Mouse (Mus musculus) granulocyte monocyte progenitor cell, adult 5-6 weeks (primary cell): Measurements from ENCODE around the gene Gle1. TPM values are rescaled to one million over a fixed set of nuclear protein-coding genes. Genes with fewer than 3 reads are reported as not detected.

Source experiments
- ATAC-seq: replicated peaks from 2 replicates; pipeline ENCODE4 v1.8.0; 2016; ENCODE audit warnings: mild to moderate bottlenecking, moderate TSS enrichment, inconsistent platforms; ENCODE audit not compliant: poor library complexity, severe bottlenecking
- total RNA-seq, 2 experiments: library from RNA; stranded (forward) in 1 of 2; stranded (reverse) in 1 of 2; fragments of 200-712, 200-1000 nt in 1 of 2; fragments of >200 nt in 1 of 2; fragmentation: Nextera tagmentation in 1 of 2; gene quantifications; 2 replicates each; pipeline ENCODE4 v1.2.3; 2014 to 2017

The Gle1 gene
- total RNA-seq, 2 experiments from 2014 or later: 36.5 to 139 TPM

GRCm38 (mm10) chr2:29961246-29961645 is 26.0 kb downstream of the Gle1 start:
- no peak for ATAC-seq

GRCm38 (mm10) chr2:29964354-29965249 is 29.4 kb downstream of the Gle1 start:
- ATAC-seq: peak; percentile 28; the same call in 1 of the 2 replicates

DNA sequence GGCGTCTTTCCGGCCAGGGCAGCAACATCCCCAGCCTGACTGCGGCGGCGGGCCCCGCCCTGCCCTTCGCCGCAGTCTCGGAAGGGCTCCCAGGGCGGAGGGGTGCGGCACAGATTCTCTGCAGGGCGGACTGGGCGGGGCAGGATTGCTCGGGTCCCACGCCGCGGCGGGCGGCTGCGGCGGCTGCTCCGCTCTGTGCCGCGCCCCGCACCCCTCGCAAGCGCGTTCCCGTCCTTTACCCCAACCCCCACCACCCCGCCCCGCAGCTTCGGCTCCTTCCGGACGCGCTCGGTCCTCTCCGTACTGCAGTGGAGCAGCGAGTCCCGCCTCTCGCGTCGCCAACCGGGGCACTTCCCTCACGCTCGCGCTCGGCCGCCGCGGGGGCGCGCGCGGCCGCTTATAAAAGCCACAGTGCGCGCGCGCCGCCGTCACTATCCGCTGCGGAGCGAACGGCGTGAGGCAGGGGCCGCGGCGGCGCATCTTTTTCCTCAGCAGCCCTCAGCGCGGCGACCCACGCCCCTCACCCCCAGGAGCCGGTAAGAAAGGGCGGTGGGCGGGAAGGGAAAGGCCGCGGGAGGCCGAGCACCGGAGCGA is 30.1 kb downstream of the Gle1 start, which contains the start of gene Sptan1:
TSS of gene Sptan1 (plus strand) at position 311 of the 594 bp plus-strand sequence.
- peak; percentile 92 for ATAC-seq

GRCm38 (mm10) chr2:29965906-29966305 is 30.7 kb downstream of the Gle1 start:
- ATAC-seq: peak; percentile 1; the same call in 1 of the 2 replicates

DNA sequence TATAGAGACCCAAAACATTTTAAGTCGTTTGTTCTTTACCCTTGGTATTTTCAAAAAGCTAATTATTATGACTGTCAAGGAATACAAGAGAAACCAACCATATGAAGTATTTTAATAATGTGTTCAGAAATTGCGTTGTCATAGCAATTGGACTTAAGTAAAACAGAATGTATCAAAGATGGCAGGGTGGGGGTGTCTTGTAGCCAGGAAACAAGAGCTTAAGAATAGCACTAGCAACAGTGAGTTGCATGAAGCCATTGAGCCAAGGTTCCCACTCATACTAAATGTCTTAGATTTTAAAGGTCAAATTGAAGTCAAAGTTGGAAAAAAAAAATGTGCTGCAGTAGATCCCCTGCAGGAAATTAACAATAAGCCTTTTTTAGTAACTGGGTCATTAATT is 31.6 kb downstream of the Gle1 start:
- ATAC-seq: no peak

DNA sequence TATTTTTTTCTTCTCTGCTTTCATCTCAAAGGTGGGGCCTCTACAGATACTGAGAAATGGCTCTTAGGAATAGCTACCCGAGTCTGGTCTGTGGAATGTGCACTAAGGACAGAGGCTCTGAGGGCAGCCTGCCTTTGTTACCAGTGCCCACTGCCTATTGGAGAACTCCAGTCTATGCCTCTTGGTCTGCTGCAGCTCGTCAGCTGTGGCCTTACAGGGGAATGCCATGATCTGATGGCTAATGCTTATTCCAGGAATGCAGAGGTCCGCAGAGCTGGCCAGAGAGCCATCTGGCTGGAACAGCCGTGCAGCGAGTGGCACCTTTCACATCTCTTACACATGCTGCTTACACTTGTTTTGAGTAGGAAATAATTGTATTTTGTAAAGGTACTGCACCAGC is 32.5 kb downstream of the Gle1 start:
- no peak for ATAC-seq

DNA sequence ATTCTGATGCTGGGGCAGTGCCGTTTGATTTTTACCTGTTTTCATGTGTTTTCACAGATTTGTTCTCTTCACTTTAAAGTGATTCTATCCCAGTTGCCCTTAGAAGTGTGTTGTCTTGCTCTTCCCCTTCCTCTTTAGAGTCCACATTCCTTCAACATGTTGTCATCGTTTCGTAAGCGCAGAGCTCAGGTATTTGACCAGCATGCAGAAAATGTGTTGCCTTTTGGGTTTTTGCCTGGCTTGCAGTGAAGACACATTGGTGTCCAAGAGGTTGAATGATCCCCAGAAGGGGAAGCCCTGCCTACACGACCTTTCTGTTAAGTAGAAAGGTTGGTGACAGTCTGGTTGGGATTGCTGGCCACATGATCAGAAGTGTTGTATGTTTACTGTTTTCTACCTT is 33.4 kb downstream of the Gle1 start:
- ATAC-seq: no peak

DNA sequence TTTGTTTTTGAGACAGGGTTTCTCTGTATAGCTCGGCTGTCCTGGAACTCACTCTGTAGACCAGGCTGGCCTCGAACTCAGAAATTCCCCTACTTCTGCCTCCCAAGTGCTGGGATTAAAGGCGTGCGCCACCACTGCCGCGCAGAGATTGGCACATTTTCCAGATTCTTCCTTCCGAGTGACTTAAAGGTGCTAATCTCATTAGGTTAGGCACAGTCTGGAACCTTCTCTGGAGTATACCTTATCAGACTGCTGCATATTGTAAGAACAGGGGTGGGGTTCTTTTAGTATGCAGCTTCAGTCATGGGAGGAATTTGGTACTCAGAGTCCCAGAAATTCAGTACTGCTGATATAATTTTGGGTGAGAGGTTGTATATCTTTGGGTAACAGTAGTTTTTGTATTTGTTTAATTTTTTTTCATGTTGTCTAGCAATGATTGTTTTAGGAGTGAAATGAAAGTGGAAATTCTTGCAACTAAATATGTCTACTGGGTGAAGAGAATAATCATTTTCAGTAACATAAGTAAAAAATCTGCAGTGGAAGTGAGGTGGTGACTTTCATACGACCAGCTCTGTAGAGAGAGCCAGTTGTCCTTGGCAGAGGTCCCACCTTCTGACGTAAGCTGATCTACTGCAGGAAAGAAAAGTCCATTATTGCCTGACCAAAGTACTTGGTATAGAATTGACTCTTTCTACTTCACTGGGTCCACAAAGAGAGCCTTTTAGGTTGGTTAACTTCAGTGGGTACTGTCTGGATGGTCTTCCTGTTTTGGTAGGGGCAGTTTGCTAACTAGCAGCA is 36.8 kb downstream of the Gle1 start:
- ATAC-seq: no peak

GRCm38 (mm10) chr2:29973525-29973924 is 38.3 kb downstream of the Gle1 start:
- no peak for ATAC-seq

DNA sequence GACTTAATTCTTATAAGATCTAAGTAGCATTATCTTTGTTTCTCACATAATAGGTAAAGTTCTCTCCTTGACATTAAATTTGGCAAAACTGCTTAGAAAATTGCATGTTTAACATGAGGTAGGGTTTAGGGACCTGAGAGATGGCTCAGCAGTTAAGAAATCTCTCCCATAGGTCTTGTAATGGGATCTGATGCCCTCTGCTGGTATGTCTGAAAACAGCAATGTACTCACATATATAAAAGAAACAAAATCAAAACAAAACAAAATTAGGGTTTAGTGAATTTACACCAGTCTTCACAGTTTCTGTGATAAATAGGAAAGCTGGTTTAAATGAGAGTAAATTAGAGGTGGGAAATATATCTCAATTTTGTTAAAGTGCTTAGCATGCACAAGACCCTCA is 42.1 kb downstream of the Gle1 start:
- ATAC-seq: no peak; the same call in 1 of the 2 replicates

DNA sequence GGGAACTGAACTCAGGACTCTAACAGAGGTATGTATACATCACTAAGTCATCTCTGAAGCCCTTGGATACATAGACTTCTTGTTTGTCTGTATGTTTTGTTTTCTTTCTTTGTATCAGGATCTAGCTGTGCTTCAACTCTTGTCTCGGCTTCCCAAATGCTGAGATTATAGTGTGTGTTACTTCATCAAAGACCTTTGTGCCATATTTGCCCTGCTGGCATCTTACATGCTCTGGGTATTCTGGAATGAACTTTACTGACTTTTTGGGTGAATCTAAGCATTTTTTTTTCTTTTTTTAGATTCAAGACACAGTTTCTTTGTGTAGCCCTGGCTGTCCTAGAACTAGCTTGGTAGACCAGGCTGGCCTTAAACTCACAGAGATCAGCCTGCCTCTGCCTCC is 45.4 kb downstream of the Gle1 start:
- no peak for ATAC-seq

GRCm38 (mm10) chr2:29991962-29992361 is 56.7 kb downstream of the Gle1 start:
- no peak for ATAC-seq

DNA sequence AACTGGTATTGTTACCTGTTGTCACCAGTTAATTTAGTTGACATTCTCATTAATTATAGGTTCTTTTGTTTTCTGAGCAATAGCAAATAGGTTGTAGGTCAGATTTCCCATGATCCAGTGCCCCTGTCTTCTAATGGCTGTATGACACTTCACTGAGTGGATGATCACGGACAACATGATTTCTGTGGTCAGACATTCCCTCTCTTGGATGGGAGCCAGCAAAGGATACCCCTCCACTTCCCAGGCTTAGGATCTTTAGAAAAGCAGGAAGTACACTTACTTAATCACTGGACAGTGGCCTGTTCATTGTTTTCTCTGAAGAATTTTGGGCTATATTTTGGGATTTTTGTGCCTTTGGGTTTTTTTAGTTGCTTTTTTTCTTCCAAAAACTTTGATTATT is 73.9 kb downstream of the Gle1 start:
- ATAC-seq: no peak

Other genes with a start within 250 kb of the Gle1 start
- not detected in 2 replicates for gene Gm13420, start 183.7 kb upstream of the Gle1 start, total RNA-seq (2014; fragmentation: Nextera tagmentation)
- gene Gm13420, start 183.7 kb upstream of the Gle1 start, total RNA-seq (2017): not detected in 2 replicates
- gene Gm13547, start 176.1 kb upstream of the Gle1 start, total RNA-seq (2014; fragmentation: Nextera tagmentation): not detected in 2 replicates
- gene Gm13547, start 176.1 kb upstream of the Gle1 start, total RNA-seq (2017): not detected in 2 replicates
- 14.8 and 18.2 TPM in 2 replicates for gene Coq4, start 147.9 kb upstream of the Gle1 start, total RNA-seq (2014; fragmentation: Nextera tagmentation)
- gene Coq4, start 147.9 kb upstream of the Gle1 start, total RNA-seq (2017): 7.2 and 7.4 TPM in 2 replicates
- 31.4 and 39.4 TPM in 2 replicates for gene Trub2, start 146.9 kb upstream of the Gle1 start, total RNA-seq (2014; fragmentation: Nextera tagmentation)
- gene Trub2, start 146.9 kb upstream of the Gle1 start, total RNA-seq (2017): 28.2 and 64.7 TPM in 2 replicates
- 5.1 and 6.8 TPM in 2 replicates for gene Slc27a4, start 132.8 kb upstream of the Gle1 start, total RNA-seq (2014; fragmentation: Nextera tagmentation)
- gene Slc27a4, start 132.8 kb upstream of the Gle1 start, total RNA-seq (2017): 6.3 and 6.6 TPM in 2 replicates
- gene Urm1, start 115.4 kb upstream of the Gle1 start, total RNA-seq (2014; fragmentation: Nextera tagmentation): 17.0 and 24.9 TPM in 2 replicates
- gene Urm1, start 115.4 kb upstream of the Gle1 start, total RNA-seq (2017): 17.8 and 21.1 TPM in 2 replicates
- 15.2 and 20.0 TPM in 2 replicates for gene Cercam, start 66.3 kb upstream of the Gle1 start, total RNA-seq (2014; fragmentation: Nextera tagmentation)
- 4.5 and 6.7 TPM in 2 replicates for gene Cercam, start 66.3 kb upstream of the Gle1 start, total RNA-seq (2017)
- gene Odf2, start 46.2 kb upstream of the Gle1 start, total RNA-seq (2014; fragmentation: Nextera tagmentation): 56.8 and 92.7 TPM in 2 replicates
- gene Odf2, start 46.2 kb upstream of the Gle1 start, total RNA-seq (2017): 96.9 and 104 TPM in 2 replicates
- 63.5 and 99.0 TPM in 2 replicates for gene Sptan1, start 30.1 kb downstream of the Gle1 start, total RNA-seq (2014; fragmentation: Nextera tagmentation)
- 118 and 129 TPM in 2 replicates for gene Sptan1, start 30.1 kb downstream of the Gle1 start, total RNA-seq (2017)
- gene Wdr34, start 113.5 kb downstream of the Gle1 start, total RNA-seq (2014; fragmentation: Nextera tagmentation): 21.9 and 23.1 TPM in 2 replicates
- gene Wdr34, start 113.5 kb downstream of the Gle1 start, total RNA-seq (2017): 11.5 and 14.1 TPM in 2 replicates
- 415 and 437 TPM in 2 replicates for gene Set, start 122.0 kb downstream of the Gle1 start, total RNA-seq (2014; fragmentation: Nextera tagmentation)
- gene Set, start 122.0 kb downstream of the Gle1 start, total RNA-seq (2017): 2,035 and 2,054 TPM in 2 replicates
- 10.1 and 13.1 TPM in 2 replicates for gene Pkn3, start 142.3 kb downstream of the Gle1 start, total RNA-seq (2014; fragmentation: Nextera tagmentation)
- gene Pkn3, start 142.3 kb downstream of the Gle1 start, total RNA-seq (2017): 4.6 and 14.9 TPM in 2 replicates
- gene Zdhhc12, start 158.2 kb downstream of the Gle1 start, total RNA-seq (2014; fragmentation: Nextera tagmentation): 21.5 and 24.1 TPM in 2 replicates
- gene Zdhhc12, start 158.2 kb downstream of the Gle1 start, total RNA-seq (2017): 11.0 and 20.7 TPM in 2 replicates
- gene Zer1, start 189.2 kb downstream of the Gle1 start, total RNA-seq (2014; fragmentation: Nextera tagmentation): 18.3 and 22.7 TPM in 2 replicates
- 8.5 and 10.6 TPM in 2 replicates for gene Zer1, start 189.2 kb downstream of the Gle1 start, total RNA-seq (2017)
- gene Tbc1d13, start 198.3 kb downstream of the Gle1 start, total RNA-seq (2014; fragmentation: Nextera tagmentation): 65.9 and 83.5 TPM in 2 replicates
- 42.2 and 49.2 TPM in 2 replicates for gene Tbc1d13, start 198.3 kb downstream of the Gle1 start, total RNA-seq (2017)
- gene Endog, start 236.1 kb downstream of the Gle1 start, total RNA-seq (2014; fragmentation: Nextera tagmentation): 5.0 and 7.9 TPM in 2 replicates
- 3.2 and 8.3 TPM in 2 replicates for gene Endog, start 236.1 kb downstream of the Gle1 start, total RNA-seq (2017)
- 40.2 and 58.2 TPM in 2 replicates for gene Spout1, start 243.0 kb downstream of the Gle1 start, total RNA-seq (2014; fragmentation: Nextera tagmentation)
- gene Spout1, start 243.0 kb downstream of the Gle1 start, total RNA-seq (2017): 44.3 and 49.7 TPM in 2 replicates